8 mouse cellular contexts compared by ENCODE assay signal in the genomic region with DNA sequence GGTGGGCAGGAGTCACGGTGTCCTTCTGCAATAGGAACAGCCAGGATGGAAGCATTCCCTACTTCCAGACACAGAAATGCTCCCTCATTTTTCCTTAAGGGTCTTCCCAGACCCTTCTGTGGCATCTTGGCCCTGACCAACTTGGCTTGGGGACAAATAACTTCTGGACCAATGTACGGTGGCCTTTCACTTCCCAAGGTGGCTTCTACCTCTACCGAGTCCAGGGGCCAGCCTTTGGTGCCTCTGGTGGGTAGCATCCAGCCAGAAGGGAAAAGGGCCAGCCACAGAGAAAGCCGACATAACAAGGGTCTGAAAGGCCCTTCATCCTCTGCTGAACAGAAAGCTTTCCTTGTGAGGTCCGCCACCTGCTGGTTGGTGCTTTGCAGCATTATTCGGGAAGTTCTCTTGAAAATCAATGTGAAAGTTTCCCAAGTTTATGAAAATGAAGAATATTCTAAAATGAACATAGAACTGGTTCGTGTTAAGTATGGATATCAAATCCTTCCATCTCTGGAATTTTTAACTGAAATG. TPM values are rescaled to one million over a fixed set of nuclear protein-coding genes. Genes with fewer than 3 reads are reported as not detected.
DNase-seq lines count a peak whose midpoint lies in the region; ATAC-seq lines count a peak whose summit lies in the region.

No protein-coding gene starts in this region.

- peaks cover 7% of the 10 kb centered on the region for H3K4me1 ChIP-seq in forebrain, embryonic 14.5 days (ENCODE audit: control insufficient read depth, insufficient read depth, low read length)
- H3K4me1 ChIP-seq in forebrain, embryonic 13.5 days = peaks cover 17% of the 10 kb centered on the region
- peaks cover 8% of the 10 kb centered on the region for H3K4me1 ChIP-seq in embryonic facial prominence, embryonic 14.5 days (ENCODE audit: control insufficient read depth, insufficient read depth, low read length)
- peaks cover 4% of the 10 kb centered on the region; the same call in 1 of the 2 replicates for H3K4me1 ChIP-seq in neural tube, embryonic 11.5 days (ENCODE audit: control insufficient read depth, insufficient read depth, low read length)

- no peaks in the 10 kb centered on the region for H3K27me3 ChIP-seq in forebrain, embryonic 14.5 days (replicated peaks; ENCODE audit: control insufficient read depth, insufficient read depth, low read length)
- 0 out of 2 replicates have a peak, but pooled peaks cover 6% of the 10 kb centered on the region for H3K27me3 ChIP-seq in forebrain, embryonic 13.5 days
- peaks cover 3% of the 10 kb centered on the region; the same call in 1 of the 2 replicates for H3K27me3 ChIP-seq in embryonic facial prominence, embryonic 14.5 days (replicated peaks; ENCODE audit: control insufficient read depth, insufficient read depth, low read length)
- H3K27me3 ChIP-seq in neural tube, embryonic 11.5 days (ENCODE audit: control insufficient read depth, insufficient read depth, low read length) = no peaks in the 10 kb centered on the region

- no peak overlapping the region for H3K27ac ChIP-seq in forebrain, embryonic 14.5 days (ENCODE audit: low read depth, low read length)
- H3K27ac ChIP-seq in forebrain, embryonic 13.5 days = no peak overlapping the region
- H3K27ac ChIP-seq in embryonic facial prominence, embryonic 14.5 days (replicated peaks; ENCODE audit: low read depth, low read length) = no peak overlapping the region
- H3K27ac ChIP-seq in neural tube, embryonic 11.5 days (ENCODE audit: low read depth, low read length) = no peak overlapping the region

- no peak overlapping the region for H3K9ac ChIP-seq in forebrain, embryonic 14.5 days (ENCODE audit: low read length)
- no peak overlapping the region for H3K9ac ChIP-seq in forebrain, embryonic 13.5 days
- H3K9ac ChIP-seq in embryonic facial prominence, embryonic 14.5 days (ENCODE audit: low read depth, low read length) = peak overlapping the region; percentile 0; the same call in 1 of the 2 replicates
- no peak overlapping the region for H3K9ac ChIP-seq in neural tube, embryonic 11.5 days (ENCODE audit: low read length)

- H3K4me3 ChIP-seq in forebrain, embryonic 14.5 days (ENCODE audit: low read depth, low read length) = no peak overlapping the region
- no peak overlapping the region for H3K4me3 ChIP-seq in forebrain, embryonic 13.5 days
- H3K4me3 ChIP-seq in embryonic facial prominence, embryonic 14.5 days (ENCODE audit: low read depth, low read length) = no peak overlapping the region
- H3K4me3 ChIP-seq in neural tube, embryonic 11.5 days (ENCODE audit: low read depth, low read length) = no peak overlapping the region

- no peak overlapping the region for H3K4me2 ChIP-seq in forebrain, embryonic 14.5 days (ENCODE audit: low read length)
- H3K4me2 ChIP-seq in forebrain, embryonic 13.5 days = no peak overlapping the region
- no peak overlapping the region for H3K4me2 ChIP-seq in embryonic facial prominence, embryonic 14.5 days (ENCODE audit: low read depth, low read length)
- no peak overlapping the region for H3K4me2 ChIP-seq in neural tube, embryonic 11.5 days (ENCODE audit: low read depth)

- no peaks in the 10 kb centered on the region for H3K36me3 ChIP-seq in forebrain, embryonic 14.5 days (ENCODE audit: control insufficient read depth, insufficient read depth, low read length)
- no peaks in the 10 kb centered on the region for H3K36me3 ChIP-seq in forebrain, embryonic 13.5 days (ENCODE audit: poor library complexity, severe bottlenecking)
- no peaks in the 10 kb centered on the region for H3K36me3 ChIP-seq in embryonic facial prominence, embryonic 14.5 days (ENCODE audit: control insufficient read depth, insufficient read depth, low read length)
- no peaks in the 10 kb centered on the region for H3K36me3 ChIP-seq in neural tube, embryonic 11.5 days (ENCODE audit: control insufficient read depth, insufficient read depth, low read length)

- DNase-seq in forebrain, embryonic 14.5 days (ENCODE audit: low spot score) = peak; percentile 89
- DNase-seq in adrenal gland, adult 8-10 months = peak; percentile 41
- peak; percentile 91 for DNase-seq in embryonic facial prominence, embryonic 14.5 days (ENCODE audit: low spot score)
- peak; percentile 87 for DNase-seq in heart, postnatal 4 days
- peak; percentile 73 to 83 for DNase-seq in left cerebral cortex, adult 18-20 months (ENCODE audit: low spot score in 2 of 2)
- peak; percentile 78 for DNase-seq in neural tube, embryonic 11.5 days (ENCODE audit: low spot score)
- DNase-seq in thymus, postnatal 0 days (ENCODE audit: low spot score) = peak; percentile 71

- 26% methylated on average over 7 of the region's 7 CpGs for WGBS in forebrain, embryonic 14.5 days
- WGBS in forebrain, embryonic 13.5 days = 29% methylated on average over 7 of the region's 7 CpGs
- WGBS in embryonic facial prominence, embryonic 14.5 days = 27% methylated on average over 7 of the region's 7 CpGs
- WGBS in neural tube, embryonic 11.5 days = 37% methylated on average over 7 of the region's 7 CpGs

- ATAC-seq in forebrain, embryonic 14.5 days = no peak
- no peak for ATAC-seq in forebrain, embryonic 13.5 days
- ATAC-seq in embryonic facial prominence, embryonic 14.5 days (ENCODE audit: low read depth) = no peak
- ATAC-seq in neural tube, embryonic 11.5 days (ENCODE audit: insufficient read depth, low FRiP score, low TSS enrichment) = no peak

- H3K9me3 ChIP-seq in forebrain, embryonic 14.5 days (replicated peaks; ENCODE audit: control insufficient read depth, low read length) = no peaks in the 10 kb centered on the region
- no peaks in the 10 kb centered on the region for H3K9me3 ChIP-seq in forebrain, embryonic 13.5 days (replicated peaks)
- H3K9me3 ChIP-seq in embryonic facial prominence, embryonic 14.5 days (ENCODE audit: control insufficient read depth, low read length) = no peaks in the 10 kb centered on the region
- H3K9me3 ChIP-seq in neural tube, embryonic 11.5 days (ENCODE audit: control insufficient read depth, low read length) = no peaks in the 10 kb centered on the region

RNA-seq across cellular contexts. Expression of a gene that starts 3.1 kb away (rescaled TPM):
- 5.3 and 7.1 TPM in 2 replicates for polyA plus RNA-seq in forebrain, embryonic 14.5 days (2014; fragmentation: Nextera tagmentation; extraction: Ambion mirVana)
- 10.0 and 10.5 TPM in 2 replicates for polyA plus RNA-seq in forebrain, embryonic 13.5 days (2015; fragmentation: Nextera tagmentation; extraction: Ambion mirVana)
- 1 to 10 TPM; 5.8 to 7.7 (median 6.9) TPM for total RNA-seq in adrenal gland, adult 8-10 months (2022)
- polyA plus RNA-seq in embryonic facial prominence, embryonic 14.5 days (2014; fragmentation: Nextera tagmentation; extraction: Ambion mirVana) = 11.1 and 11.8 TPM in 2 replicates
- 10 to 100 TPM; 13.6 to 16.0 TPM for total RNA-seq in heart, postnatal 4 days (2021)
- 10 to 100 TPM; 16.9 to 19.1 TPM for total RNA-seq in left cerebral cortex, adult 18-20 months (2021)
- 5.5 TPM in 2 replicates for polyA plus RNA-seq in neural tube, embryonic 11.5 days (2014; fragmentation: Nextera tagmentation; extraction: Ambion mirVana)
- polyA plus RNA-seq in thymus, postnatal 0 days (2015; fragmentation: Nextera tagmentation; extraction: Ambion mirVana) = 17.4 and 24.9 TPM in 2 replicates

RNA-seq across cellular contexts. Expression of a gene that starts 42.4 kb away (rescaled TPM):
- polyA plus RNA-seq in forebrain, embryonic 14.5 days (2014; fragmentation: Nextera tagmentation; extraction: Ambion mirVana) = 13.7 and 15.8 TPM in 2 replicates
- polyA plus RNA-seq in forebrain, embryonic 13.5 days (2015; fragmentation: Nextera tagmentation; extraction: Ambion mirVana) = 10.1 and 11.5 TPM in 2 replicates
- 10 to 100 TPM; 43.0 to 45.7 (median 45.4) TPM for total RNA-seq in adrenal gland, adult 8-10 months (2022)
- 13.4 and 15.6 TPM in 2 replicates for polyA plus RNA-seq in embryonic facial prominence, embryonic 14.5 days (2014; fragmentation: Nextera tagmentation; extraction: Ambion mirVana)
- total RNA-seq in heart, postnatal 4 days (2021) = 1 to 10 TPM; 7.8 to 9.7 TPM
- 10 to 100 TPM; 27.3 to 28.4 TPM for total RNA-seq in left cerebral cortex, adult 18-20 months (2021)
- polyA plus RNA-seq in neural tube, embryonic 11.5 days (2014; fragmentation: Nextera tagmentation; extraction: Ambion mirVana) = 8.0 and 8.8 TPM in 2 replicates
- 11.7 and 13.5 TPM in 2 replicates for polyA plus RNA-seq in thymus, postnatal 0 days (2015; fragmentation: Nextera tagmentation; extraction: Ambion mirVana)

Comparison
In these comparisons a context has a peak if more than half of its experiments do, and no peak if none do; other contexts are left out.
1. DNase-seq: peak in every context shown above with its lines; median percentile 91 in embryonic facial prominence, embryonic 14.5 days; 89 in forebrain, embryonic 14.5 days; 87 in heart, postnatal 4 days; 78 in left cerebral cortex, adult 18-20 months; 78 in neural tube, embryonic 11.5 days; 71 in thymus, postnatal 0 days; 41 in adrenal gland, adult 8-10 months.